Mouse (Mus musculus) limb, embryonic 14.5 days (tissue): ENCODE data around the gene Tnik. TPM values are rescaled to one million over a fixed set of nuclear protein-coding genes. Genes with fewer than 3 reads are reported as not detected.

Experiments
- ATAC-seq: fragments of 200-750 bp; cut with Nextera tagmentation; 2 replicates; pipeline ENCODE4 v1.8.0; 2017; ENCODE audit warnings: low read depth, moderate number of reproducible peaks, moderate TSS enrichment; ENCODE audit not compliant: low FRiP score
- DNase-seq: peaks from one replicate; pipeline ENCODE4 v3.0.0-alpha.2; 2015; ENCODE audit warnings: low spot score
- H3K27ac ChIP-seq: fragments of 300-500 bp; sonication (generic); replicated peaks from 2 replicates; pipeline ENCODE4 v1.5.1; 2014; ENCODE audit warnings: low read depth, mild to moderate bottlenecking, low read length, moderate library complexity, mixed read lengths
- H3K27me3 ChIP-seq: fragments of 300-500 bp; sonication (generic); 2 replicates; pipeline ENCODE4 v1.6.1; 2014; ENCODE audit warnings: low read length, mixed read lengths; ENCODE audit not compliant: control insufficient read depth, insufficient read depth
- H3K36me3 ChIP-seq: fragments of 300-500 bp; sonication (generic); 2 replicates; pipeline ENCODE4 v1.6.1; 2014; ENCODE audit warnings: mild to moderate bottlenecking, low read length, moderate library complexity, mixed read lengths; ENCODE audit not compliant: control insufficient read depth, insufficient read depth
- H3K4me1 ChIP-seq: fragments of 300-500 bp; sonication (generic); 2 replicates; pipeline ENCODE4 v1.6.1; 2014; ENCODE audit warnings: antibody characterized with exemption, low read length, mixed read lengths; ENCODE audit not compliant: control insufficient read depth, insufficient read depth
- H3K4me2 ChIP-seq: fragments of 300-500 bp; sonication (generic); replicated peaks from 2 replicates; pipeline ENCODE4 v1.6.1; 2014; ENCODE audit warnings: low read depth, mild to moderate bottlenecking, low read length, moderate library complexity; ENCODE audit not compliant: severe bottlenecking
- H3K4me3 ChIP-seq: fragments of 300-500 bp; sonication (generic); replicated peaks from 2 replicates; pipeline ENCODE4 v1.5.1; 2014; ENCODE audit warnings: low read length
- H3K9ac ChIP-seq: fragments of 300-500 bp; sonication (generic); 2 replicates; pipeline ENCODE4 v1.6.1; 2014; ENCODE audit warnings: mild to moderate bottlenecking, low read depth, low read length, moderate library complexity; ENCODE audit not compliant: severe bottlenecking
- H3K9me3 ChIP-seq: fragments of 300-500 bp; sonication (generic); 2 replicates; pipeline ENCODE4 v1.6.1; 2016; ENCODE audit warnings: low read length; ENCODE audit not compliant: control insufficient read depth
- POLR2A ChIP-seq: fragments of 200-500 bp; IDR thresholded peaks from 2 replicates; pipeline ENCODE4 v1.8.0; 2012; ENCODE audit warnings: inconsistent platforms, mild to moderate bottlenecking, moderate library complexity, borderline replicate concordance; ENCODE audit not compliant: insufficient read depth, insufficient read length; ENCODE audit errors: extremely low read depth
- WGBS: fragments of 180-500 bp; shearing (Covaris S2); extraction: QIAGEN DNeasy Blood & Tissue Kit; methylation state at CpG from one replicate; pipeline ENCODE4 v1.1.7; 2014; 5-methylcytosine and 5-hydroxymethylcytosine counted together
- polyA plus RNA-seq, 2 experiments: library from polyadenylated mRNA; depleted of rRNA in 1 of 2; stranded (reverse) in 1 of 2; unstranded in 1 of 2; fragments of >200 nt; fragmentation: Nextera tagmentation in 1 of 2; extraction: Ambion mirVana in 1 of 2; gene quantifications; 2 replicates each; pipeline versions ENCODE4 v1.2.1 to v1.2.3; 2012 to 2014

The Tnik gene
- polyA plus RNA-seq, 2 experiments: 5.4 to 9.6 TPM

DNA sequence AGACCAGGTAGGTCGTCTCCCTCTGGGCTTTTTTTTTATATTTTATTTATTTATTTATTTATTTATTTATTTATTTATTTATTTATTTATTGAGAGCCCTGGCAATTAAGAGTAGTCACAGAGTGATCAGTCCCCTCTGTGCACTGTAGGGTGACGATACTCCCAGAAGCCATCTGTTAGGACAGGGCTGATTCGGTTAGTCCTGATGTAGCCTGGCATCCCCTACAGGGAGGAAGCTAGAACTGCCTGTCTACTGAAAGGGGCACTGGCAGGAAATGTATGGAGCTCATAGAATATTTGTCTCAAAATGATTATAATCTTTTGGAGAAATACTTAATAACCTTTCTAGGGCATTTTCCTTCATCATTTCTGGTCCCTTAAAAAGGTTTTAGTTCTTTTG is 147.3 kb downstream of the Tnik start:
- Histone ChIP-seq H3K9me3 (no peaks in the 10 kb centered on the region), H3K27me3 (no peaks in the 10 kb centered on the region), H3K27ac (no peak overlapping the region), H3K4me1 (no peaks in the 10 kb centered on the region), H3K4me2 (no peak overlapping the region), H3K4me3 (no peak overlapping the region), H3K36me3 (no peaks in the 10 kb centered on the region), H3K9ac (no peak overlapping the region)
- TF ChIP-seq POLR2A: no peak
- ATAC-seq (no peak), DNase-seq (no peak)
- WGBS: 73% methylated on average over 3 of the region's 3 CpGs

- no peak overlapping the region for H3K4me3 ChIP-seq
- H3K4me1 ChIP-seq: no peaks in the 10 kb centered on the region
- WGBS: 35% methylated on average over 2 of the region's 2 CpGs
- ATAC-seq (no peak), DNase-seq (peak; percentile 30)
- H3K27me3 ChIP-seq: no peaks in the 10 kb centered on the region
- H3K9me3 ChIP-seq: no peaks in the 10 kb centered on the region
- no peak overlapping the region for H3K27ac ChIP-seq
- no peaks in the 10 kb centered on the region for H3K36me3 ChIP-seq
- TF ChIP-seq POLR2A: no peak
- no peak overlapping the region for H3K9ac ChIP-seq
- no peak overlapping the region for H3K4me2 ChIP-seq
Measured at GRCm38 (mm10) chr3:28415986-28416385, 153.0 kb downstream of the Tnik start.

- DNase-seq: peak; percentile 53
- TF ChIP-seq POLR2A: no peak
- Histone ChIP-seq H3K27me3 (no peaks in the 10 kb centered on the region), H3K4me3 (no peak overlapping the region), H3K27ac (no peak overlapping the region), H3K4me1 (no peaks in the 10 kb centered on the region), H3K9me3 (no peaks in the 10 kb centered on the region), H3K4me2 (no peak overlapping the region), H3K9ac (no peak overlapping the region), H3K36me3 (no peaks in the 10 kb centered on the region)
- peak; percentile 59 for ATAC-seq
- WGBS: 87% methylated on average over 5 of the region's 5 CpGs
Measured at GRCm38 (mm10) chr3:28417091-28417715, 154.2 kb downstream of the Tnik start.

DNA sequence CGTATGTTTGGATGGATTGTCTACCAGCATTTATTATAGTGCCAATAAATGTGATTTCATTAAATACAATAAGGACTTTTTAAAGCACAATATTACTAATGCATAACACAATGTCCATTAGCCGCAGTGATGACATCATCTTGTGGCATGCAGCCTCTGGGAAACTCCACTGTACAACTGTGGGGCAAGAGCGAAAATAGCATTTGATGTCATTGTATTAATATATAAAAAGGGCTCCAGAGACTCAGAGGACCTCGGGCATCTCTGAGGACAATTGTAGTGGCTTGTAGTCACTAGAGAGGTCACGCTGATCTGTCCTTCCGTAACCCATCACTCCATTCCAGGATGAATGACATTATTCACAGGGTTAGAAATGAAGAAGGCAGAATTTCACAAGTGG is 157.2 kb downstream of the Tnik start:
- 79% methylated on average over 6 of the region's 6 CpGs for WGBS
- Histone ChIP-seq H3K9ac (no peak overlapping the region), H3K4me1 (no peaks in the 10 kb centered on the region), H3K27me3 (no peaks in the 10 kb centered on the region), H3K27ac (no peak overlapping the region), H3K9me3 (no peaks in the 10 kb centered on the region), H3K4me3 (no peak overlapping the region), H3K36me3 (no peaks in the 10 kb centered on the region), H3K4me2 (no peak overlapping the region)
- no peak for TF ChIP-seq POLR2A
- ATAC-seq (no peak), DNase-seq (peak; percentile 43)

- 44% methylated on average over 3 of the region's 3 CpGs for WGBS
- no peak for ATAC-seq
- no peak overlapping the region for H3K4me3 ChIP-seq
Measured at GRCm38 (mm10) chr3:28420698-28421097, 157.7 kb downstream of the Tnik start.

More at GRCm38 (mm10) chr3:28420698-28421097, 157.7 kb downstream of the Tnik start:
- no peaks in the 10 kb centered on the region for H3K9me3 ChIP-seq
- no peak overlapping the region for H3K4me2 ChIP-seq
- H3K27me3 ChIP-seq: no peaks in the 10 kb centered on the region
- no peak for TF ChIP-seq POLR2A
- DNase-seq: no peak
- H3K36me3 ChIP-seq: no peaks in the 10 kb centered on the region
- no peak overlapping the region for H3K27ac ChIP-seq
- H3K4me1 ChIP-seq: no peaks in the 10 kb centered on the region
- no peak overlapping the region for H3K9ac ChIP-seq
